Mouse (Mus musculus) left cerebral cortex, adult 11 months (tissue): ENCODE measurements at regions not wholly inside any gene's neighbourhood (a gene's known extent, or its start where the extent isn't known, plus 50 kb on each side); places are given as distances from the start of the nearest gene placed in this dataset.

Experiments
- DNase-seq: peaks from one replicate; pipeline ENCODE4 v3.0.0; 2022; ENCODE audit warnings: low spot score

- no peak for DNase-seq
These were observed 399.2 kb downstream of the Rps24 start for GRCm38 (mm10) chr14:24886164-24886563.

DNA sequence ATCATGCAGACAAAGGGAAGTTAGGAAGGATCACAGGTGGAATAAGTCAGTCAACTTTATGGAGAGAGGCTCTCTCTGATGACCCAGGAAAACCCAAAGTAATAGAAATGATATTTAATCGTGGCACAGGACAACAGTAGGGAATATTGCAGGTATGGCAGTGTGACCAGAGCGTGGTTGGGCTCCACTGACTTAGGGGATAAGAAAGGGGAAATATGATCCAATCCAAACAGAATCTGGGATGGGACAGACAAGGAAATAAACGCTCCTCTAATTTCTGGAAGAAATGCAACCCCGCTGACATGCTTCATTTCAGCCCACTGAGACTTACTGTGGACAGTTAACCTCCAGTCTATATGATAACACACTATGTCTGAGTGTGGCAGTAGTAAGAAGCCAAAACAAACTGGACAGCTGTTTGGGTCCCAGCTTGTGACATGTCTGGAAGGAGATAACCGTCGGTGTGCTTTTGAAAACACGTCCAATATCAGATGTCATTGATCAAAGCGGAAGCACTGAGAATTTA is 400.0 kb downstream of the Rps24 start:
- DNase-seq, result no peak

DNA sequence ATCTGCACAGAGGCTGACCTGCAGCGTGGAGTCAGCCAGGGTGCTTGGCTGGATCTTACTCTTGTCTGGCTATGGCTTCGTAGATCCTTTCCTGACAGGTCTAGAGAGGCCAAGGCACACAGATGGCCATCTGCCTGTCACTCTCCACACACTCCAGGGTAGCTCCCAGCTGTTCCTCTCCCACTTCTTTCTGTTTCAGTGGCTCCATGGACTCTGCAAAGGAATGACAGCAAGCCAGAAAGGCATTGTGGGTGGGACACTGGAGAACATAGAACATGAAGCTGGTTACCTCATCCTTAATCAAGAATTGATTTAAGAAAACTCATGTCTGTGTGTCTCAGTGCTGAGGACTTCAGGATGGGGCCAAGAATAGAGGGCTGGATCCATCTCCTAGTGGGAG is 403.9 kb downstream of the Rps24 start:
- DNase-seq, result no peak

DNA sequence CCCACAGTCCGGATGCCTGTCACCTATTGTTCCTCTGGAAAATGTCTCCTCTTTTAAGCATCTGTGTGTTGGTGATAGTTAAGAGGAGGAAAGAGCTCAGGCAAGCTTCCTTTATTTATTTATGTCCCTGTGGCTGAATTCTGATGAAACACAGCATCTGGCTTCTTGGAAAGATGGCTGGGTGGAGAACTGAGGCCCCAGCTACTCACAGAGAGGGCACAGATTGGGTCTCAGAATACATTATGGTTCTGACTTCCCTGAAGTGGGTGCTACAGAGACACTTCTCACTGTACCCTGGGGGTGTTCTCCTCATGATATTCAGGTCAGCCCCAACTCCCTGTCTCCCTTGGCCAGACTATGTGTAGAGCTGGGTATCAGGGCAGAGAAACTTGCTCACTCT is 408.3 kb downstream of the Rps24 start:
- no peak for DNase-seq

GRCm38 (mm10) chr14:24896681-24897080 is 409.8 kb downstream of the Rps24 start:
- DNase-seq, result no peak

DNA sequence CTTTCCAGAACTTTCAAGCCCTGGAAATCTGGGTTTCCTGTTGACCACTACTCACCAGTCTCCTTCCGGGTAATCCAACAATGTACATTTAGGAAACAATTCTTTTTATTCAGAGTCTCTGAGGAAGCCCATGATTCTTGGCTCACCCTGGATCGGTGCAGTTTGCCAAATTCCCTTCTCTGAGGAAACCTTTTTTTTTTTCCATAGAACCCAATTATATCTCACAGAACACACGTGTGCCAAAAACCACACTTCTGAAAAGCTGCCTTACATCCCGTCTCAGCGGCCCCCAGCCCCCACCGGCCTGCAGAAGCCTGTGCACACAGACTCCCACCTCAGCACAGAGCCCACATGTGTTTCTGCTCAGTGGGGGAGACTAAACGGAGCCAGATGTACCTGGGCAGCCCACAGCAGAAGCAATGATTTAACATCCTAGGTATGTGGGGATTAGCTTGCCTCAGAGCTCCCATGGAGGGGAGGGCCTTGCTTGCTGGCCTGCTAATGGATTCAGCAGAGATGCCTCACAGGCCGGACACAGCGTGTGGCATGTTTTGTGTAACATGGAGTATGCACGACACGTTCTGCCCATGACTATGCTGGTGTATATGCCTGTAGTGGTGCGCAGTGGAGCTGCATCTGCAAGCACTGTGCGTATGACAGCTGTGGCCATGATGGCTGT is 413.7 kb downstream of the Rps24 start:
- no peak for DNase-seq

DNA sequence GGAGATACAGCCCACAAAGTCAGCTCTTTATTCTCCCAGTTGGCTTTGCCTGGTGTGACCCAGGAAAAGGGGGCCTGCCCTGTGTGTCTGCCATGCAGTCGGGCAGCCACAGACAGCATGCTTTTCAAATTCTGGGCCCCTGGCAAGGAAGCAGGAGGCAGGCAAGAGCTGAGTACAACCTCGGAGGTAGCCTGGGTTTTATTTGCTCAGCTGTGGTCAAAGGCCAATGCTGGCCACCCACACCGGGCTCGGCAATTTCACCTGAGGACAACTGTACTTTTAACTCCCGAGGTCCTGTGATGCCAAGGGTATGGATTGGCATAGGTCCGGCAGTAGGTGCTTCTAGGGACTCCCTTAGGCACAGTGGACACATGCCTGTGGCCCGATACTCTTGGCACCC is 414.8 kb downstream of the Rps24 start:
- DNase-seq, result no peak

DNA sequence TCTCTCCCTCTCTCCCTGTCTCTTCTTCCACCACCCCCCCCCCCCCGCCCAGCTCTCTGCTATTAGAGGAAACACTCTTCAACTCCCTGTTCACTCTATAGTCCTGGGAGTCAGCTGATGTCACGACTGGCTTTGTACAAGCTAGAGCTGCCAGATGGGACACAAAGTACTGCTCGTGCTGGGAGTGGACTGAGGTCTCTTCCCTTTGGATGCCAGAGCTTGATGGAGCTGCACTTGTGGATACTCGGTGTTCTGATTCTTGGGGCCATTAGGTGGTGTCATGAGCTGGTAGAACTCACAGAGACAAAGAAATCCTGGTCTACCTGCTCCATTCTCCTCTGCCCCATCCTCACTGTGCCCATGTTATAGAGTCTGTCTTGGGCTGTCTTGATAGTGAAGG is 415.9 kb downstream of the Rps24 start:
- DNase-seq, result no peak

DNA sequence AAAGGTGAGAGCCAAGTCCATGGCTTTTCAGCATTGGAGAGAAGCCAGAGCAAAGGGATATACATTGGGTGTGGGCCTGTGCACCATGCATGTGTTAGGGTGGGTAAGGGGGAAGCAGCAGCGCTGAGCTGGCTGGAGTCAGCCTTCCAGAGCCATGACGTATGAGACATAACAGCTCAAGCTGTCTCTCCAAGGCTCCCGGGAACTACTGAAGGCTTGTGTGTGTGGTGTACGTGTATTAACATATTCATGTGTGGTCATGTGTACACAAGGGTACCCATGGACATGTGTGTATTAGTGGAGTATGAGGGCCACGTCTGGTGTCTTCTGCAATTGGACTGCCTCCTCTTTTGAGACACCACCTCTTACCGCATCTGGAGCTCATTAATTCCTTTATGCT is 417.8 kb downstream of the Rps24 start:
- DNase-seq, result no peak

GRCm38 (mm10) chr14:24906916-24907315 is 420.0 kb downstream of the Rps24 start:
- DNase-seq, result no peak

- no peak for DNase-seq
These were observed 421.5 kb downstream of the Rps24 start for GRCm38 (mm10) chr14:24908377-24908776.

- peak; percentile 66 for DNase-seq
These were observed 424.7 kb downstream of the Rps24 start for GRCm38 (mm10) chr14:24911621-24912020.

DNA sequence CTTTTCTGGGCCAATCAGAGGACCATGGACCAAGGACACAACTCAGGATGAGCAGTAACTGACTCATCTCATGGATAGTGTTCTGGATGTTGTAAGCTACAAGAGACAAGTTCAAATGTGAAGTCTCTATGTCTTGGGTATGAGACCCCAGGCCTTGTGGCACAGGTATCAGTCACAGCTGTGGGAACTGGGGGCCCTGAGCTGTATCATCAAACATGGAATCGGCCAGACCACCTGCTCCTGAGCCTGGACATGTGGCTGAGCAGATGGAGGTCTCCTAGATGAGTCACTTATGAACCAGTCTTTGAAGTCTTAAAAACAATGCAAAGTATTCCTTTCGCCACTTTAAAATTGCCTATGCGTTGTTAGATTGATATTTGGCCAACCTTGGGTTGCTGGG is 432.1 kb downstream of the Rps24 start:
- DNase-seq, result no peak

DNA sequence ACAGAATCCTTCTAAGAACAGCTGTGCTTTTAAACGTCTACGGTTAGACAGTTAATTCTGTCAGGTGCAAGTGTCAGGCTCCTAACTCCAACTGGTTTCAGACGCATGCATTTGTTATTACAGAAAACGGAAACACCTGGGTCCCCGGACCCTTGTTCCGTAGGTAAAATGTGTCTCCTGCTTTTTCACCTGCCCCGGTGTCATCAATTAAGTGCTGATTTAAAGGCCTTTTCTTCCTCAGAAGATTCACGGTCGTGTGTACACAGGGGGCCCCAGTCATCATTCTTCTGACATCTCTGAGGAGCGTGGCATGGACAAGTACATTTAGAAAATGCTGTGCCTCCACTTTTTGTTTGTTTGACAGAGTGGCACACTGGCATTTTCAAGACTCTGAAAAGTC is 435.1 kb downstream of the Rps24 start:
- no peak for DNase-seq

- DNase-seq, result no peak
These were observed 437.6 kb downstream of the Rps24 start for GRCm38 (mm10) chr14:24924561-24924960.

DNA sequence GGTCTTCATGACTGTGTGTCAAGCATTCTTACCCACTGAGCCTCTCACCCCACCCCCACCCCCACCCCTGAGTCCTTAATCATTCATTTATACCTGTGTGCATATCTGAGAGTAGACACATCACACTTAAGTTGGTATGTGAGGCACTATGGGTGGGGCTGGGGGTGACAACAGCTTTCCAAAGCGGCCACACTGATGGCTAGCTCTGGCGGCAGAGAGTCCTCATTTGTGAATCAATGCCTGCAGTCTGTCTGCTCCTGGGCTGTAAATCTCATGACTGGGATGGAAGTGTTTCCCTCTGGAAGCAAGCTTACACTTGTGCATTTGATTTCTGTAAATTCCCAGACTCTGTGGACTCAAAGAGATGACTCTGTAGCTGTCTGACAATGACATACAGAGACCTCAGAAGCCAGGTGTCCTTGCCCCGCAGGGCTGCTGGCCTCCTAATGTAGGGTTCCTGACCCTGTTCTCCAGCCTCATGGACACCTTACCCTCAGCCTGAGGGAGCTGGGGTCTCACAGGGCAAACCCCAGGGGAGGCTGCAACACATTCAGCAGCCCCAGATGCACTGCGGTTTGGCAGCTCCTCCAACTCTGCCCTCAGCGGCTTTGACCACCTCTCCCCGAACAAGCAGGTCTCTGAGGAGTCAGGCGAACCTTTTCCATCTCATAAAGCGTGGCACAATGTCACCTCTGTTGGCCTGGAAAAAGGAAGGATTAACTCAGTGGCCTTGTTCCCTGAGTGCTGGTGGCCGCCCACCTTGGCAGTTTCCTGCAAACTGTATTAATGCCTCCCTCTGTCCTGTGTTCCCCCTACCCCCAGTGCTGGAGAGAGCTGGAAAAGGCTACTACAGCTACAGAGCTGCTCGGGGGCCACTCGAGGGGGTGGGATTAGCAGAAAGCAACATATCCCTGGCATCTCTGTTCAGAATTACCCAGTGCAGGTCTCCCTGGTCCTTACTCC is 439.4 kb downstream of the Rps24 start:
- no peak for DNase-seq

GRCm38 (mm10) chr14:24928726-24929125 is 441.8 kb downstream of the Rps24 start:
- DNase-seq, result no peak

DNA sequence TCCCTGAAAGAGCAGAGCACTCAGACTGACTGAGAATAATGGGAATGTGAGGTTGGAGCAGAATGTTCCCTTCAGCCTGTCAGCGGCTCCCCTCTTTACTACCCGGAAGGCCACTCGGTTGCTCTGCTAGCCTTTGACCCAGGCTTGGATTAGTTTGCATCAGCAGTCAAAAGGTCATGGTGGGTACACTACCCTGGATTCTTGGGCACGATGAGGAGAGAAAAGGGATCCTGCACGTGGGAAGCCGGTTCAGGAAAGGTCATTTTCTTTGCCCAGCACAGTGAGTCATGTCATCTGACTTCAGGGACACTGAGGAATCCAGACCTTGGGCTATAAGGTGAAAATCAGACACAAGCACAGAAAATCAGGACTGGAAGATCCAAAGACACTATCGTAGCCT is 443.3 kb downstream of the Rps24 start:
- DNase-seq, result no peak

DNA sequence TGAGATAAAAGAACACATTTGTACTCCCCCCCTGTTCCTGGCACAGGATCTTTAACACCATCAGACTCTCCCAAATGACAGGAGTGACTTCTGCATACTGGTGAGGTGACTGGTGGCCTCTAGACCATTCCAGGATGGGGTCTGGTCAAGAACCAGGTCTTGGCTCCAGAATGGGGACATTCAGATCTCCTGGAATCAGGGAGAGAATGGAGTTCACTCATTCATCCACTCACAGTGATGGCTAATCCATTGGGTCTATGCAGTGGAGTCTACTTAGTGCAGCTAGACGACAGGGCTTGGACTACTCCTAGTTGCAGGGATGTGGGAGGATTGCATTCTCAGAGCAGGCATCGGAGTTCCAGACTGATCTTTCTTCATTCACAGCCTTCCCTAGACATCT is 451.0 kb downstream of the Rps24 start:
- DNase-seq, result no peak

DNA sequence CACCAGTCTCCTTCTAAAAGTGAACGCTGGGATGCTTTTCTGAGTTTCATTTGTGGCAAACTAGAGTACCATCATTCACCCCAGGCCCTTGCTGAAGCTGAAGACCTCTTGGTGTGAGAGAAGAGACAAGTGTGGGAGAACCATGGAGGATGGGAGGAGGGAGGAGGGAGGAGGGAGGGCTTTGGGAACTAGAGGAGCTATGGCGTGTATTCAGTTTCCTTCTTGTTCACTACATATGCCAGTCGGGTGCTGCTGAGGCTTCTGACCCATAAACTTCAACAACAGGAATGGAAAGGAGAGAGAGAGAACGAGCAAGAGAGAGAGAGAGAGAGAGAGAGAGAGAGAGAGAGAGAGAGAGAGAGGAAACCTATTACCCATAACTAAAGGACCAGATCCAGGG is 452.1 kb downstream of the Rps24 start:
- DNase-seq, result no peak

- peak; percentile 58 for DNase-seq
These were observed 452.7 kb downstream of the Rps24 start for GRCm38 (mm10) chr14:24939476-24940200.

DNA sequence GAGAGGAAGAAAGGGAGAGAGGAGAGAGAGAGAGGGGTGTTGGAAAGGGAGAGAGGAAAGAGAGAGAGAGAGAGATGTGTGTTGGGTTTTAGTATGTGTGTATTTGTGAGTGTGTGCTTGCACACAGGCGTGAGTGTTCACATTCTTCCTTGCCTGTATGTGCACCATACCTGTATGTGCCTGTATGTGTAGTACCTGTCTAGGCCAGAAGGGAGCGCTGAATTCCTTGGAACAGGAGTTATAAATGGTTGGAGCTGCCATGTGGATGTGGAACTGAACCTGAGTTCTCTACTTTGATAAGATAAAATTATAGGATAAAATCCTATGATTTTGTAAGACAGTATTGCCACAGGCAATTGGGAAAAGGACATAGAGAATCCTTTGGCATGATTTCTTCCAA is 458.8 kb downstream of the Rps24 start:
- no peak for DNase-seq

DNA sequence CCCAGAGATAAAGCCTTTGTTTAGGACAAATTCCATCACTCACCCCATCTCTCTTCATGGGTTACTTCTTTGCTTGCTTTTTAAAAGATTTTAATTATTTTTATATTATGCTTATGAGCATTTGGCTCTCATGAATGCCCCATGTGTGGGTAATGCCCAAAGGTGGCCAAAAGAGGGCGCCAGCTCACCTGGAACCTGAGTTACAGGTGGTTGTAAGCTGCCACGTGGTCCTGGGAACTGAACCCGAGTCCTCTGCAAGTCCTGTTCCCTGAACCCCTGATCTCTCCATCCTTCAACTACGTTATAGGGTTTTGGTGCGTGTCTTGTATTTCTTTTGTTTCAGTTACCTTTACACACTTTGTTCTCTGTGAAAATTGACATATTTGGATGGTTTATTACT is 460.2 kb downstream of the Rps24 start:
- no peak for DNase-seq
